Mouse (Mus musculus): ENCODE data around the gene Phlpp1.

GRCm38 (mm10) chr1:106428580-106428979 is 257.0 kb downstream of the Phlpp1 start:
- TF ChIP-seq CTCF (IDR thresholded peaks at IDR 0.05; ENCODE audit: control insufficient read depth, insufficient read depth, low read length) (no peak), POLR2A (IDR thresholded peaks at IDR 0.05; ENCODE audit: borderline replicate concordance, control insufficient read depth, low read depth, low read length) (no peak)
